Mouse (Mus musculus): ENCODE measurements at regions not wholly inside any gene's neighbourhood (a gene's known extent, or its start where the extent isn't known, plus 50 kb on each side); places are given as distances from the start of the nearest gene placed in this dataset.

DNA sequence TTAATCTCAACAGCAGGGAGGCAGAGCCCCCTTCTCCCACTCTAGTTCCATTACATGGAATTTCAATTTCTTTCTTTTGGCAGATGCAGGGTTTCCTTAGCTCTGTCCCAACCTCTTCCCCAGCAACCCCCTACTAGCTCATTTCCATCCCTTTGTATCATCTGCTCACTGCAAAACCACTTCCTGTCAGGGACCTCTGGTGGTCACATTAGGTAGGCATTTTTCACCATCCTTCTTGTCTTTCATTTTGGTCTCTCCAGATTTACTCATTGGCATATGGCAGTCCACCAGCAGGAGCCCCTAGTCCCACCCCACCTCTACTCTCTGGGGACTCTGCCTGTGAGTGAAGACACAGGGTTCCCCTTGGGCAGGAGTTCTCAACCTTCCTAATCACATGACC lies 597.6 kb downstream of the Plekhb2 start:
- no peak overlapping the region for H3K4me3 ChIP-seq (ENCODE audit: low read depth, low read length)
- no peak overlapping the region for H3K27ac ChIP-seq (ENCODE audit: insufficient read depth, low read length)
- H3K9ac ChIP-seq (ENCODE audit: low read depth, poor library complexity, severe bottlenecking), result no peak overlapping the region
- no peaks in the 10 kb centered on the region for H3K9me3 ChIP-seq (replicated peaks; ENCODE audit: control insufficient read depth, insufficient read depth, low read length, poor library complexity, severe bottlenecking)
- no peaks in the 10 kb centered on the region for H3K4me1 ChIP-seq (ENCODE audit: control insufficient read depth, insufficient read depth, low read length)
- H3K27me3 ChIP-seq (ENCODE audit: control insufficient read depth, insufficient read depth, low read length, poor library complexity, severe bottlenecking), result no peaks in the 10 kb centered on the region
- TF ChIP-seq CTCF (IDR thresholded peaks at IDR 0.05; ENCODE audit: low read depth, low read length) (no peak), EP300 (IDR thresholded peaks at IDR 0.05; ENCODE audit: insufficient read depth, low read depth, low read length) (no peak), POLR2A (IDR thresholded peaks at IDR 0.05; ENCODE audit: insufficient read depth, low read length) (no peak)
- no peaks in the 10 kb centered on the region for H3K36me3 ChIP-seq (ENCODE audit: control insufficient read depth, insufficient read depth, low read length, poor library complexity, severe bottlenecking)

DNA sequence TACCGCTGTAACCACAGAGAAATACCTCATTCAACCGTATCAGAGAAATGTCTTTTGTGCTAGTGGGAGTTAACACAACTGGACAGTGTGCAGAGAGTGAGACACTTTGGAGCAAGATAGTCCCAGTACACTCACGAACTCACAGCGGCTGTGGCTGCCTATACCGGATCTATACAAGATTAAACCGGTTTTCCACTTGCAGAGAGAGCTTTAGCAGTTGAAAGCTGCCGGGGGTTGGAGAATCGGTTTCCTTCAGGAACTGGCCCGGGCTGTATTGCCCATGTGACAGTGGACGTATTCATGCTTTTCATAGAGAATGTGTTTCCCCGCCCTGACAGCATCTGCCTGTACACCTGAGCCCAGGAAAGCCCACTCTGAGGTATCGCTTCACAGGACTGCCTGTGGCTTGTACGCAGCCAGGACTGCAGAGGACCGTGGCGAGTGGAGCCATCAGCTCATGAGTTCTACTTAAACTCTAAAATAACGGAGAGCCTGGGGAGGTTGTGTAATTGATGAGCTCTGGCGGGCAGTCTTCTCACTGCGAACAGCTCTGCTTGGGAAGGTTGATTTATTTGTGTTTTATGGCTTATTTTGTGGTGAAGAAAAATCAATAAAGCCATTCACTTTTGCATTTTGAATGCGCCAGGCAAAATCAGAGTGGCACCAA lies 602.8 kb downstream of the Plekhb2 start:
- TF ChIP-seq CTCF (IDR thresholded peaks at IDR 0.05; ENCODE audit: low read depth, low read length), result no peak
- no peak for TF ChIP-seq EP300 (IDR thresholded peaks at IDR 0.05; ENCODE audit: insufficient read depth, low read depth, low read length)
- no peak for TF ChIP-seq POLR2A (IDR thresholded peaks at IDR 0.05; ENCODE audit: insufficient read depth, low read length)
- Histone ChIP-seq H3K27me3 (ENCODE audit: control insufficient read depth, insufficient read depth, low read length, poor library complexity, severe bottlenecking) (no peaks in the 10 kb centered on the region), H3K4me1 (ENCODE audit: control insufficient read depth, insufficient read depth, low read length) (no peaks in the 10 kb centered on the region), H3K36me3 (ENCODE audit: control insufficient read depth, insufficient read depth, low read length, poor library complexity, severe bottlenecking) (no peaks in the 10 kb centered on the region), H3K27ac (ENCODE audit: insufficient read depth, low read length) (no peak overlapping the region), H3K4me3 (ENCODE audit: low read depth, low read length) (no peak overlapping the region), H3K9me3 (replicated peaks; ENCODE audit: control insufficient read depth, insufficient read depth, low read length, poor library complexity, severe bottlenecking) (no peaks in the 10 kb centered on the region), H3K9ac (ENCODE audit: low read depth, poor library complexity, severe bottlenecking) (no peak overlapping the region)

DNA sequence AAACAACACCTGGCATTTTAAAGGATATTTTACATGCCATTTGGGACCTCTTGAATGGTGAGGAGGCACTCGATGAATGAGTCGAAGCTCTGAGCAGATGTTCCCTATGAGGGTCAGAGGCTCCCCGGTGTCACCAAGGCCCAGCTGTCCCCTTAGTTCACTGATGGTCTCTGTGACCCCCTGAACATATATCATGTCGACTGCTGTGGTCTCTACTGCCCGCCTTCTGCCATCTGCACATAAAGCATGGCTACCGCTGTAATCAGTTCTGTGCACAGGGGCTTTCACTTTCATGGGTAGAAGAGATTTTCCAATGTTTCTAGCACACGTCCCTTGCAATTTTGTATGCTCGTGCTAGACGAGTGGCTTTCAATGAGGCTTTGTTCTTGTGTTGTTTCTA lies 607.8 kb downstream of the Plekhb2 start:
- no peak overlapping the region for H3K27ac ChIP-seq (ENCODE audit: insufficient read depth, low read length)
- H3K4me3 ChIP-seq (ENCODE audit: low read depth, low read length), result no peak overlapping the region
- no peak for TF ChIP-seq POLR2A (IDR thresholded peaks at IDR 0.05; ENCODE audit: insufficient read depth, low read length)
- TF ChIP-seq EP300 (IDR thresholded peaks at IDR 0.05; ENCODE audit: insufficient read depth, low read depth, low read length), result no peak
- no peak for TF ChIP-seq CTCF (IDR thresholded peaks at IDR 0.05; ENCODE audit: low read depth, low read length)
- no peaks in the 10 kb centered on the region for H3K36me3 ChIP-seq (ENCODE audit: control insufficient read depth, insufficient read depth, low read length, poor library complexity, severe bottlenecking)
- no peak overlapping the region for H3K9ac ChIP-seq (ENCODE audit: low read depth, poor library complexity, severe bottlenecking)
- no peaks in the 10 kb centered on the region for H3K4me1 ChIP-seq (ENCODE audit: control insufficient read depth, insufficient read depth, low read length)
- no peaks in the 10 kb centered on the region for H3K9me3 ChIP-seq (replicated peaks; ENCODE audit: control insufficient read depth, insufficient read depth, low read length, poor library complexity, severe bottlenecking)
- H3K27me3 ChIP-seq (ENCODE audit: control insufficient read depth, insufficient read depth, low read length, poor library complexity, severe bottlenecking), result no peaks in the 10 kb centered on the region

DNA sequence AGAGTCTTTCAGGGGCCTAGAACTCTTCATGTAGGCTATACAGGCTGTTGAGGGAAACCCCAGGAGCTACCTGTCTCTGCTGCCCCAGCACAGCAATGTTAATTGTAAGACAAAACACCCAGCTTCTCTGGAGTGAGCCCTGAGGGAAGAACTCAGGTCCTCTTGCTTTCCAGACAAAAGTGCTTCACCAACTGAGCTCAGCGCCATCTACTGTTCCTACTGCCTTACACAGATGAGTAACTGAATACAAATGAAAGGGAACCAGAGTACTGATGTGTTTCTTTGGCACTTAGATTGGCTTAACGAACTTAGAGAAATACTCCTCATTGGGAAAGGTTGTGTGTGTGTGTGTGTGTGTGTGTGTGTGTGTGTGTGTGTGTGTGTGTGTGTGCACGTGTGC lies 603.1 kb upstream of the Hs6st1 start:
- Histone ChIP-seq H3K36me3 (ENCODE audit: control insufficient read depth, insufficient read depth, low read length, poor library complexity, severe bottlenecking) (no peaks in the 10 kb centered on the region), H3K27ac (ENCODE audit: insufficient read depth, low read length) (no peak overlapping the region), H3K4me1 (ENCODE audit: control insufficient read depth, insufficient read depth, low read length) (no peaks in the 10 kb centered on the region), H3K9ac (ENCODE audit: low read depth, poor library complexity, severe bottlenecking) (no peak overlapping the region), H3K4me3 (ENCODE audit: low read depth, low read length) (no peak overlapping the region), H3K27me3 (ENCODE audit: control insufficient read depth, insufficient read depth, low read length, poor library complexity, severe bottlenecking) (no peaks in the 10 kb centered on the region), H3K9me3 (replicated peaks; ENCODE audit: control insufficient read depth, insufficient read depth, low read length, poor library complexity, severe bottlenecking) (no peaks in the 10 kb centered on the region)
- TF ChIP-seq CTCF (IDR thresholded peaks at IDR 0.05; ENCODE audit: low read depth, low read length) (no peak), POLR2A (IDR thresholded peaks at IDR 0.05; ENCODE audit: insufficient read depth, low read length) (no peak), EP300 (IDR thresholded peaks at IDR 0.05; ENCODE audit: insufficient read depth, low read depth, low read length) (no peak)

DNA sequence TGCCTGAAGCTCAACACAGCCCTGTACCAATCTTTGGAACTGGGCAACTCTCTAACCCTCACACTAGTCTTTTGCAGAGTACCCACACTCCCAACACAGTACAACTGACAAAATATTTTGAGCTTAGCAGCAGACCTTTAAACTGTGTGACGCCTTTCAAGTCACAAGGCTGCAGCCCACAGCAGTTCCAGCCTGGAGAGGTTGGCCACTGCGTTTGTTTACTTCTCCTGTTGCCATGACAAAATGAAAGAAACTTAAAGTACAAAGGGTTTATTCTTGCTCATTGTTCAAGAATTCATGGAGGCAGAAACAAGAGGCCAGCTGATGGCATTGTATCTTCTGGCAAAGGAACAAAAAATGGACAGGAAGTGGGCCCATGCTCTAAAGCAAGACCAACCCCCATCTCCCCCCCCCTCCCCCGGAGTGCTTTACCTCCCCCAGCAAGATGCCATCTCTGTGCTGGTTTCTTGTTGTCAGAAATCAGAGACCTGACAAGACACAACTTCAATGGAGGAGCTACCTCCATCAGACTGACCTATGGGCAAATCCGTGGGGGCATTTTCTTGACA lies 598.9 kb upstream of the Hs6st1 start:
- no peaks in the 10 kb centered on the region for H3K36me3 ChIP-seq (ENCODE audit: control insufficient read depth, insufficient read depth, low read length, poor library complexity, severe bottlenecking)
- H3K9ac ChIP-seq (ENCODE audit: low read depth, poor library complexity, severe bottlenecking), result no peak overlapping the region
- no peak overlapping the region for H3K27ac ChIP-seq (ENCODE audit: insufficient read depth, low read length)
- TF ChIP-seq EP300 (IDR thresholded peaks at IDR 0.05; ENCODE audit: insufficient read depth, low read depth, low read length), result no peak
- TF ChIP-seq CTCF (IDR thresholded peaks at IDR 0.05; ENCODE audit: low read depth, low read length), result no peak
- TF ChIP-seq POLR2A (IDR thresholded peaks at IDR 0.05; ENCODE audit: insufficient read depth, low read length), result no peak
- peaks cover 17% of the 10 kb centered on the region for H3K9me3 ChIP-seq (replicated peaks; ENCODE audit: control insufficient read depth, insufficient read depth, low read length, poor library complexity, severe bottlenecking)
- no peak overlapping the region for H3K4me3 ChIP-seq (ENCODE audit: low read depth, low read length)
- no peaks in the 10 kb centered on the region for H3K4me1 ChIP-seq (ENCODE audit: control insufficient read depth, insufficient read depth, low read length)
- no peaks in the 10 kb centered on the region for H3K27me3 ChIP-seq (ENCODE audit: control insufficient read depth, insufficient read depth, low read length, poor library complexity, severe bottlenecking)

DNA sequence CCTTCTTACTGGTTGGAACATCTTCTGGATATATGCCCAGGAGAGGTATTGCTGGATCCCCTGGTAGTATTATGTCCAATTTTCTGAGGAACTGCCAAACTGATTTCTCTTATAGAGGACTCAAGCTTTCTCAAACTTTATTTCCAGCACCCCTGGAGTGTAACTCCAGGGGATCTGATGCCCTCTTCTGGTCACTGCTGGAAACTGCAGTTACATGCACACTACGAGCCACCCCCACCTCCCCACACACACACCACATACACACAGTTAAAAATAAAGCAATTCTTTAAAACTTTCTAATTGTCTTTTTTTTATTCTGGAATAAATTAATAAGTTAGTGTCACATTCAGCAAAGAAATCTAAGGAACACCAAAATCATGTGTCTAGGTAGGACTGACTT lies 589.9 kb upstream of the Hs6st1 start:
- TF ChIP-seq CTCF (IDR thresholded peaks at IDR 0.05; ENCODE audit: low read depth, low read length) (peak; percentile 60), POLR2A (IDR thresholded peaks at IDR 0.05; ENCODE audit: insufficient read depth, low read length) (no peak)
- H3K9ac ChIP-seq (ENCODE audit: low read depth, poor library complexity, severe bottlenecking), result no peak overlapping the region

More for the DNA sequence above, 589.9 kb upstream of the Hs6st1 start:
- Histone ChIP-seq H3K27me3 (ENCODE audit: control insufficient read depth, insufficient read depth, low read length, poor library complexity, severe bottlenecking) (no peaks in the 10 kb centered on the region), H3K4me3 (ENCODE audit: low read depth, low read length) (no peak overlapping the region), H3K27ac (ENCODE audit: insufficient read depth, low read length) (no peak overlapping the region), H3K36me3 (ENCODE audit: control insufficient read depth, insufficient read depth, low read length, poor library complexity, severe bottlenecking) (no peaks in the 10 kb centered on the region), H3K4me1 (ENCODE audit: control insufficient read depth, insufficient read depth, low read length) (no peaks in the 10 kb centered on the region), H3K9me3 (replicated peaks; ENCODE audit: control insufficient read depth, insufficient read depth, low read length, poor library complexity, severe bottlenecking) (peaks cover 15% of the 10 kb centered on the region)

Data from ES-Bruce4 (cell line).